Mouse (Mus musculus) kidney, embryonic 14.5 days (tissue): Measurements from ENCODE around the gene Sertad2. TPM values are rescaled to one million over a fixed set of nuclear protein-coding genes. Genes with fewer than 3 reads are reported as not detected.

Source experiments
- ATAC-seq: fragments of 200-750 bp; cut with Nextera tagmentation; 2 replicates; pipeline ENCODE4 v1.8.0; 2017; ENCODE audit warnings: moderate number of reproducible peaks, mild to moderate bottlenecking, moderate TSS enrichment, moderate library complexity; ENCODE audit not compliant: low FRiP score, low TSS enrichment
- H3K27ac ChIP-seq: fragments of 300-500 bp; sonication (generic); 2 replicates; pipeline ENCODE4 v1.5.1; 2014; ENCODE audit warnings: low read depth, mild to moderate bottlenecking, low read length, moderate library complexity, mixed read lengths
- H3K27me3 ChIP-seq: fragments of 300-500 bp; sonication (generic); 2 replicates; pipeline ENCODE4 v1.6.1; 2014; ENCODE audit warnings: mild to moderate bottlenecking, low read length; ENCODE audit not compliant: control insufficient read depth, insufficient read depth
- H3K36me3 ChIP-seq: fragments of 300-500 bp; sonication (generic); 2 replicates; pipeline ENCODE4 v1.6.1; 2014; ENCODE audit warnings: low read length, mixed read lengths; ENCODE audit not compliant: control insufficient read depth, insufficient read depth
- H3K4me1 ChIP-seq: fragments of 300-500 bp; sonication (generic); 2 replicates; pipeline ENCODE4 v1.6.1; 2014; ENCODE audit warnings: low read length, mixed read lengths; ENCODE audit not compliant: control insufficient read depth, insufficient read depth
- H3K4me2 ChIP-seq: fragments of 300-500 bp; sonication (generic); replicated peaks from 2 replicates; pipeline ENCODE4 v1.6.1; 2014; ENCODE audit warnings: low read depth, mild to moderate bottlenecking, low read length
- H3K4me3 ChIP-seq: fragments of 300-500 bp; sonication (generic); 2 replicates; pipeline ENCODE4 v1.5.1; 2014; ENCODE audit warnings: mild to moderate bottlenecking, low read length
- H3K9ac ChIP-seq: fragments of 300-500 bp; sonication (generic); 2 replicates; pipeline ENCODE4 v1.6.1; 2014; ENCODE audit warnings: low read depth, mild to moderate bottlenecking, low read length, moderate library complexity
- H3K9me3 ChIP-seq: fragments of 300-500 bp; sonication (generic); 2 replicates; pipeline ENCODE4 v1.6.1; 2016; ENCODE audit warnings: low read length; ENCODE audit not compliant: control insufficient read depth
- WGBS: fragments of 180-500 bp; shearing (Covaris S2); extraction: QIAGEN DNeasy Blood & Tissue Kit; methylation state at CpG from one replicate; pipeline ENCODE4 v1.1.7; 2014; 5-methylcytosine and 5-hydroxymethylcytosine counted together
- polyA plus RNA-seq: library from polyadenylated mRNA; unstranded; fragments of >200 nt; fragmentation: Nextera tagmentation; extraction: Ambion mirVana; gene quantifications from 2 replicates; pipeline ENCODE4 v1.2.1, GENCODE M21; 2014

The Sertad2 gene
- polyA plus RNA-seq, 1 experiment from 2014 or later, result 34.9 TPM

DNA sequence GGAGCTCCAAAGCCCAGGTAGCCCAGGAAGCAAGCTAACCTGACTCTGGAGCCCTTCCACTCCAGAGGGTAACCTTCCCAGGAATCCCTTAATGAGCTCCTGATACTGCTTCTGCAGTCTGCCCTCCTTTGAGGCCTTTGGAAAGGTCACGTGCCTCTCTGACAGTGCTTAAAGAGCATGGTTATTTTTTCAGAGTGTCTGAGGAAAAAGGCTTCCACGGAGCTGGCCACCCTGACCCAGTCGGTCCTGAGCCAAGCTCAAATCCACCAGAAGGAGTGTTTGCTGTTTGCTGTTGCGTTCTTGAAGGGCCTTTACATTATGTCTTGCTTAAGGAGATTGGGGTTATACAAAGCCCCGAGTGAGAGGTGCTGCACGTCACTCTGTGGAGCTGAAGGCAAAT, 101.8 kb downstream of the Sertad2 start:
- peaks cover 41% of the 10 kb centered on the region for H3K4me1 ChIP-seq
- no peak overlapping the region for H3K27ac ChIP-seq
- no peak overlapping the region for H3K9ac ChIP-seq
- H3K27me3 ChIP-seq, result no peaks in the 10 kb centered on the region
- ATAC-seq, result no peak
- peaks cover 5% of the 10 kb centered on the region; the same call in 1 of the 2 replicates for H3K36me3 ChIP-seq
- no peak overlapping the region for H3K4me3 ChIP-seq
- 58% methylated on average over 6 of the region's 6 CpGs for whole genome bisulfite sequencing
- H3K4me2 ChIP-seq, result no peak overlapping the region
- no peaks in the 10 kb centered on the region for H3K9me3 ChIP-seq

DNA sequence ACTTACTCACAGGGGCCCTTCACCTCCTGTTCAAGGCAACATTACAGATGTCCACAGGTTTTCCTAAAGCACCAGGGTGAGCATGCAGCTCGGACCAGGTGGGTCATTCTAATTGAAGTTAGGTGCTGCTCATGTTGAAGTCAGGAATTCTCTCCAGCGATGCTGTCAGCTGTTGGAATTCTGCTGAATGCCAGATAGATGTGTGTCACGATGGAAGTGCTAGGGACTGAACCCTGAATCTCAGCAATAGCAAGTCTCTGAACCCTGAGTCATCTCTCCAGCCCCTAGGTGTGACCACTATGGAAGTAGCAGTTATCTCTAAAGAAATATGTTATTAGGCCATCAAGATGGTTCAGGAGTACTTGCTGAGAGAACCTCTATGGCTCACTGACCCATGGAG, 102.5 kb downstream of the Sertad2 start:
- H3K4me2 ChIP-seq, result no peak overlapping the region
- H3K4me1 ChIP-seq, result peaks cover 34% of the 10 kb centered on the region
- no peak overlapping the region for H3K9ac ChIP-seq
- H3K9me3 ChIP-seq, result no peaks in the 10 kb centered on the region
- H3K4me3 ChIP-seq, result no peak overlapping the region
- no peak for ATAC-seq
- H3K27me3 ChIP-seq, result no peaks in the 10 kb centered on the region
- H3K36me3 ChIP-seq, result peaks cover 5% of the 10 kb centered on the region; the same call in 1 of the 2 replicates
- WGBS, result 84% methylated on average over 3 of the region's 3 CpGs
- no peak overlapping the region for H3K27ac ChIP-seq

DNA sequence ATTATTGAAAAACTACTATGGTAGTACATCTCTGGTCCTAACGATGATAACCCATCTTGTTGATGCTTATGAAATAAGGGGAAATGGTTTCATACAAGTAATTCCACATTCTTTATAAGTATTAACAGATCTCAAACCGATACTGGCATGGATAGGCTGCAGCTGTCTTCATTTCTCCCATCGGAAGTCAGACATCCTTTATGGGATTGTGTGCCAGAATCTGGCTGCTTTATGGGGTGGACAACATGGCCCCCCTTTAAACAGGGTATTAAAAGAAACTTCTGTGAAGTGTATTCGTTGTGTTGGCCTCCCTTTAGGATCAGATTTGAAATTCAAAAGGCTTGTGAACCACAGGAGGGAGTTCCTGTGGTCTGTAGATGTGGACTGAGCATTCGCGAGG, 103.1 kb downstream of the Sertad2 start:
- no peak for ATAC-seq
- H3K9ac ChIP-seq, result no peak overlapping the region
- H3K4me2 ChIP-seq, result no peak overlapping the region
- H3K9me3 ChIP-seq, result no peaks in the 10 kb centered on the region
- no peaks in the 10 kb centered on the region for H3K27me3 ChIP-seq
- peaks cover 28% of the 10 kb centered on the region for H3K4me1 ChIP-seq
- no peak overlapping the region for H3K4me3 ChIP-seq
- 80% methylated on average over 6 of the region's 6 CpGs for whole genome bisulfite sequencing
- peaks cover 5% of the 10 kb centered on the region; the same call in 1 of the 2 replicates for H3K36me3 ChIP-seq
- no peak overlapping the region for H3K27ac ChIP-seq

DNA sequence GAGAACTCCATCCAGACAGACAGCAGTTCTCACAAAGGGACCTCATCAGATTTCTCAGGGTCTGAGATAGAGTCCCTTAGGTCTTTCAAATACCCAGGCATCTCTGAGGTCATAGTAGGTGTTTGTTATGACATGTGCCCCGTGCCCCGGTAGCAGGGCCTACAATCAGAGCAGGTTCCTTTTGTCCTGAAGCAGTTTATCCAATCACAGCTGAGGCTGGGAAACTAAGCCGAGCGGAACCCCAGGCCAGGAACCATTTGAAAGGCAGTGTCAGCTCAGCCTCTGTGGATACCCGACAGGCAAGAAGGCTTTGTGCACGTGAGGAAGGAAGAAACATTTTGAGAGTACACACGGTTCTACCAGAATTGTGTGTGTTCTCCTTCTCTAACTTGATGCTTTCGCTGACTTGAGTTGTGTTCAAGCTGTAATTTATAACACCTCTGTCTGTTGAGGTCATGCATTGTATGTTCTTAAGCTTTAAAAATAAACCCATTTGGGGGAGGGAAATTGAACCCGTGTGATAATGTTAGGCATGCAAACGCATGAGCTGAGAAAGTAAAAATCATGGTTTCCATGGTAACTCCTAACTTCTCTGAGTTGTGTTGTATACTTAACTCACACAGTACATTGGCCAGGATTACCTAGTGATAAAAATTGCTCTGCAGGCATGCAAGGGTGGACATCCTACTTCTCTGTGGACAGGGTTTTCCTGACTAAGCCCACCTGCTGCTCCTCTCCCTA, 104.1 kb downstream of the Sertad2 start:
- Histone ChIP-seq H3K4me2 (no peak overlapping the region), H3K27ac (peak overlapping the region; percentile 56), H3K9ac (no peak overlapping the region; the same call in 1 of the 2 replicates), H3K9me3 (no peaks in the 10 kb centered on the region), H3K27me3 (no peaks in the 10 kb centered on the region), H3K4me1 (peaks cover 28% of the 10 kb centered on the region), H3K4me3 (no peak overlapping the region), H3K36me3 (peaks cover 5% of the 10 kb centered on the region; the same call in 1 of the 2 replicates)
- 0 out of 2 replicates have a peak, but pooled peaks have one; percentile 37 for ATAC-seq
- WGBS, result 26% methylated on average over 10 of the region's 10 CpGs

DNA sequence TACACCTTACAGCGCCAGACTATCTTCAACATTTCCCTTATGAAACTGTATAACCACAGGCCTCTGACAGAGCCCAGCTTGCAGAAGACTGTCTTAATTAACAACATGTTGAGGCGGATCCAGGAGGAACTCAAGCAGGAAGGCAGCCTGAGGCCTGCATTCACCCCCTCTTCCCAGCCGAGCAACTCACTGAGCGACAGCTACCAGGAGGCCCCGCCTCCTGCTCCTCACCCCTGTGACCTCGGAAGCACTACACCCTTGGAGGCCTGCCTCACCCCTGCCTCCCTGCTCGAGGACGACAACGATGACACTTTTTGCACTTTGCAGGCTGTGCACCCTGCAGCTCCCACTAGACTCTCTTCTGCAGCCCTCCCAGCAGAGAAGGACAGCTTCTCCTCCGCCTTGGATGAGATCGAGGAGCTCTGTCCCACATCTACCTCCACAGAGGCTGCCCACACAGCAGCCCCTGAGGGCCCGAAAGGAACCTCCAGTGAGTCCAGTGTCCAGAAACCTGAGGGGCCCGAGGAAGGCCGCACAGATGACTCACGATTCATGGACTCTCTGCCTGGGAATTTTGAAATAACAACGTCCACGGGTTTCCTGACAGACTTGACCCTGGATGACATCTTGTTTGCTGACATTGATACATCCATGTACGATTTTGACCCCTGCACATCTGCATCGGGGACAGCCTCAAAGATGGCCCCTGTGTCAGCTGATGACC, 105.0 kb downstream of the Sertad2 start:
- H3K9ac ChIP-seq, result no peak overlapping the region

DNA sequence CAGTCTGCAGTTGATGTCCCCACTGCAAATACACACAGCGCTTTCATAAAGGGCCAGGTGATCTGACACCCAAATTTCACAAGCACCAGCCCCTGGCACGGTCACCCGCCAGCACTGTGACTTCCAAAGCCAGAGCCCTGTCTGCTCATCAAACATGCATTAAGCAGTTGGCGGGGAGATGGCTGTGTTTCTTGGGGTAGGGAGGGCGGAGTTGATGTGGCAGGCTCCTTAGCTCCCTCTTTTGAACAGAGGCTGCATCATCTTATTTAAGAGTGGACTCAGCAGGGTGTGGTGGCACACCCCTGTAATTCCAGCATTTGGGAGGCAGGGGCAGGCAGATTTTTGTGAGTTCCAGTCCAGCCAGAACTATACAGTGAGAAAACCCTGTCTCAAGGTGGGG, 106.4 kb downstream of the Sertad2 start:
- 91% methylated on average over 5 of the region's 5 CpGs for WGBS
- Histone ChIP-seq H3K9me3 (no peaks in the 10 kb centered on the region), H3K9ac (no peak overlapping the region), H3K27me3 (no peaks in the 10 kb centered on the region), H3K4me1 (peaks cover 25% of the 10 kb centered on the region), H3K36me3 (peaks cover 7% of the 10 kb centered on the region; the same call in 1 of the 2 replicates), H3K27ac (no peak overlapping the region), H3K4me2 (no peak overlapping the region), H3K4me3 (no peak overlapping the region)
- no peak for ATAC-seq

More for the DNA sequence above, 105.0 kb downstream of the Sertad2 start:
- 37% methylated on average over 19 of the region's 19 CpGs for WGBS
- peak; percentile 77 for ATAC-seq
- Histone ChIP-seq H3K4me1 (peaks cover 28% of the 10 kb centered on the region), H3K36me3 (peaks cover 5% of the 10 kb centered on the region; the same call in 1 of the 2 replicates), H3K27ac (peak overlapping the region; percentile 56), H3K9me3 (no peaks in the 10 kb centered on the region), H3K4me3 (no peak overlapping the region), H3K4me2 (no peak overlapping the region), H3K27me3 (no peaks in the 10 kb centered on the region)

DNA sequence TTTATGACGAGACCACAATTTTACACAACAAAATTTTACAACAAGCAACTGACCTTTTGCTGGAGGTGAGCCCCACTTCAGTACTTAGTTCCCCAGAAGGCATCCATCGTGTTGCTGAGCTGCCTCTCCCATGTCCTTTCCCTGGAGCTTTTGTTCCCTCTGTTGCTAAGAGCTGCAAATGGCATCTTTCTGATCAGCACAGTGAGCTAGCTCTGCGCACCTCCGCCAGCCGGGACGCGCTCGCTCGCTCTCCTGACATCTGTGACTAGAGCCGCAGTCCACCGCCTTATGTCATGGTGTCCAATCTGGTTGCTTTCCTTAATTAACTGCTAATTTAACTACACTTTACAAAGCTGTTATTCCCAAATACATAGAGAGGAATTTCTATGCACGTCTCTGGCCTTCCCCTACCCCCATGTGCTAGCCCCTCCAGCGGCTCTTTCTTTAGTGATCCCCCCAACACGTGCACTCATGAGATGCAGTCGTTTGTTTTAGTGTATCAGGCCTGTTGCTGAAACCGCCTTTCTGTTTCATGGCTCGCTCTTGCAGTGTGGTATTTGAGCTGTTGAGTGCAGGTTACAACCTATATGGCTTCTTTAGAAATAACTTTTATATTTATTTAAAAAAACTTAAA, 107.1 kb downstream of the Sertad2 start:
- Histone ChIP-seq H3K9me3 (no peaks in the 10 kb centered on the region), H3K4me2 (no peak overlapping the region), H3K27me3 (no peaks in the 10 kb centered on the region), H3K4me1 (peaks cover 24% of the 10 kb centered on the region), H3K9ac (no peak overlapping the region), H3K36me3 (peaks cover 7% of the 10 kb centered on the region; the same call in 1 of the 2 replicates), H3K4me3 (no peak overlapping the region), H3K27ac (no peak overlapping the region)
- ATAC-seq, result no peak
- 85% methylated on average over 17 of the region's 17 CpGs for WGBS

DNA sequence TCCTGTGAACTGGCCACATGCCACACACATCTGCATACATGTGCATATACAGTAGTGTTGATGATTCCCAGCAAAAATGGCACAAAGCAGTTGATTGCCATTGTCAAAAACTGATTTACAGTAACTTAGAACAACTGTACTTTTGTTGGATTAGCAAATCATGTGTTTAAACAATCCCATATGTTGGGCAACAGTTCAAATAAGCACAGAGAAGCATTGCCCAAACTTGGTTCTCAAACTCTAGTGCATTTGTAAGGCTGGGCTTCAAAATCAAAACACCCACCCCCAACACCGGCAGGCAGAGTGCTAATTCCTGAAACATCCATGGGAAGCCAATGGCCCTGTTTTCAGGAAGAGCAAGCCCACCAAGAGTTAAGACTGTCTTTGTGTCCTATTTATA, 108.1 kb downstream of the Sertad2 start:
- Histone ChIP-seq H3K9ac (no peak overlapping the region), H3K36me3 (peaks cover 7% of the 10 kb centered on the region; the same call in 1 of the 2 replicates), H3K4me3 (no peak overlapping the region), H3K4me2 (no peak overlapping the region), H3K27me3 (no peaks in the 10 kb centered on the region), H3K4me1 (peaks cover 32% of the 10 kb centered on the region), H3K9me3 (no peaks in the 10 kb centered on the region), H3K27ac (no peak overlapping the region)
- 87% methylated on average over 1 of the region's 1 CpGs for WGBS
- ATAC-seq, result no peak
